ENCODE assay signal across 1 mouse cellular context in genomic region chrX:153668233-153668632, GRCm38 (mm10). TPM values are rescaled to one million over a fixed set of nuclear protein-coding genes. Genes with fewer than 3 reads are reported as not detected.
"Had no signal": no experiment of that assay in that cellular context is flagged by ENCODE, and none has a peak within 500 bp of the region (broad histone marks: within the 10 kb centered on the region; RNA-seq: fewer than 3 reads in every experiment).

No protein-coding gene starts in this region.

RNA-seq across cellular contexts. Expression of gene Kctd12b, which starts 28.0 kb away (rescaled TPM):
- polyA plus RNA-seq: erythroblast, embryonic 14.5 days had no signal
